Mouse (Mus musculus): Measurements from ENCODE around the gene Egfl8. TPM values are rescaled to one million over a fixed set of nuclear protein-coding genes. Genes with fewer than 3 reads are reported as not detected.

Egfl8 gene
- polyA plus RNA-seq, 1 experiment: 2.2 TPM

- 7% methylated on average over 24 of the region's 24 CpGs for WGBS
- DNase-seq (ENCODE audit: low read depth, low spot score): no peak
Observed at GRCm38 (mm10) chr17:34604511-34605237, 11.1 kb downstream of the Egfl8 start.

- under 1% methylated on average over 35 of the region's 35 CpGs for WGBS
- DNase-seq (ENCODE audit: low read depth, low spot score): peak; percentile 98
Observed at GRCm38 (mm10) chr17:34604061-34604508, 11.7 kb downstream of the Egfl8 start, which contains the start of gene Agpat1. Gene Agpat1, plus strand, starts transcription at chr17:34604262.

- under 1% methylated on average over 30 of the region's 30 CpGs for WGBS
Observed at GRCm38 (mm10) chr17:34603375-34604060, 12.3 kb downstream of the Egfl8 start, which contains the start of gene Rnf5. Gene Rnf5, minus strand, starts transcription at chr17:34603690.

GRCm38 (mm10) chr17:34601796-34602195 is 14.0 kb downstream of the Egfl8 start:
- DNase-seq (ENCODE audit: low read depth, low spot score): no peak
- 73% methylated on average over 12 of the region's 12 CpGs for WGBS

More at GRCm38 (mm10) chr17:34603375-34604060, 12.3 kb downstream of the Egfl8 start, which contains the start of gene Rnf5:
- DNase-seq (ENCODE audit: low read depth, low spot score): peak; percentile 100

GRCm38 (mm10) chr17:34599891-34600290 is 15.9 kb downstream of the Egfl8 start:
- no peak for DNase-seq (ENCODE audit: low read depth, low spot score)
- 63% methylated on average over 9 of the region's 9 CpGs for WGBS

GRCm38 (mm10) chr17:34597566-34598095 is 18.1 kb downstream of the Egfl8 start, which contains the start of gene Ager:
Gene Ager, plus strand, starts transcription at chr17:34597862.
- no peak for DNase-seq (ENCODE audit: low read depth, low spot score)

GRCm38 (mm10) chr17:34596098-34596497 is 19.7 kb downstream of the Egfl8 start:
- 64% methylated on average over 8 of the region's 8 CpGs for WGBS
- no peak for DNase-seq (ENCODE audit: low read depth, low spot score)

More at GRCm38 (mm10) chr17:34597566-34598095, 18.1 kb downstream of the Egfl8 start, which contains the start of gene Ager:
- WGBS: 21% methylated on average over 6 of the region's 6 CpGs

- WGBS: 41% methylated on average over 34 of the region's 34 CpGs
Observed at GRCm38 (mm10) chr17:34593752-34594525, 21.8 kb downstream of the Egfl8 start.

GRCm38 (mm10) chr17:34592581-34593549 is 22.9 kb downstream of the Egfl8 start:
- 1% methylated on average over 32 of the region's 32 CpGs for WGBS
- DNase-seq (ENCODE audit: low read depth, low spot score): no peak

More at GRCm38 (mm10) chr17:34593752-34594525, 21.8 kb downstream of the Egfl8 start:
- DNase-seq (ENCODE audit: low read depth, low spot score): no peak

- no peak for DNase-seq (ENCODE audit: low read depth, low spot score)
- WGBS: under 1% methylated on average over 31 of the region's 35 CpGs
Observed at GRCm38 (mm10) chr17:34591994-34592375, 23.8 kb downstream of the Egfl8 start.

- WGBS: 14% methylated on average over 21 of the region's 21 CpGs
- no peak for DNase-seq (ENCODE audit: low read depth, low spot score)
Observed at GRCm38 (mm10) chr17:34591029-34591993, 24.5 kb downstream of the Egfl8 start, which contains the start of gene Pbx2. Gene Pbx2, plus strand, starts transcription at chr17:34591266.

GRCm38 (mm10) chr17:34590154-34590987 is 25.4 kb downstream of the Egfl8 start:
- WGBS: 70% methylated on average over 15 of the region's 15 CpGs
- no peak for DNase-seq (ENCODE audit: low read depth, low spot score)

- no peak for DNase-seq (ENCODE audit: low read depth, low spot score)
- 15% methylated on average over 7 of the region's 7 CpGs for WGBS
Observed at GRCm38 (mm10) chr17:34589681-34590101, 26.1 kb downstream of the Egfl8 start, which contains the start of gene Gpsm3. Gene Gpsm3, plus strand, starts transcription at chr17:34589806.

GRCm38 (mm10) chr17:34589206-34589605 is 26.6 kb downstream of the Egfl8 start:
- no peak for DNase-seq (ENCODE audit: low read depth, low spot score)
- 68% methylated on average over 7 of the region's 7 CpGs for WGBS

GRCm38 (mm10) chr17:34588767-34589166 is 27.0 kb downstream of the Egfl8 start:
- 84% methylated on average over 3 of the region's 3 CpGs for WGBS
- no peak for DNase-seq (ENCODE audit: low read depth, low spot score)

GRCm38 (mm10) chr17:34587814-34588213 is 28.0 kb downstream of the Egfl8 start:
- WGBS: 2% methylated on average over 19 of the region's 19 CpGs

More at GRCm38 (mm10) chr17:34587814-34588213, 28.0 kb downstream of the Egfl8 start:
- no peak for DNase-seq (ENCODE audit: low read depth, low spot score)
